Mouse (Mus musculus): ENCODE measurements around the gene Boll. TPM values are rescaled to one million over a fixed set of nuclear protein-coding genes. Genes with fewer than 3 reads are reported as not detected.

Boll gene
- total RNA-seq, 2 experiments from 2014 or later: 0.35 TPM; not detected in 1

- DNase-seq (ENCODE audit: low spot score in 2 of 2): no peak
Observed at GRCm38 (mm10) chr1:55208500-55209140, 154.6 kb downstream of the Boll start.

- no peak for DNase-seq (ENCODE audit: low spot score in 2 of 2)
Observed at GRCm38 (mm10) chr1:55207561-55207960, 155.7 kb downstream of the Boll start.

GRCm38 (mm10) chr1:55205808-55206327 is 157.4 kb downstream of the Boll start:
- DNase-seq (ENCODE audit: low spot score in 2 of 2): no peak

GRCm38 (mm10) chr1:55201850-55202752 is 161.2 kb downstream of the Boll start:
- DNase-seq (ENCODE audit: low spot score in 2 of 2): no peak

- DNase-seq (ENCODE audit: low spot score in 2 of 2): no peak
Observed at GRCm38 (mm10) chr1:55198719-55199118, 164.6 kb downstream of the Boll start.

Other genes starting within 250 kb of the Boll start
- gene Mob4, start 232.2 kb downstream of the Boll start, total RNA-seq (2021): 100 to 1,000 TPM; 230 to 477 TPM
- 10 to 100 TPM; 15.3 to 18.5 TPM for gene Rftn2, start 136.7 kb downstream of the Boll start, total RNA-seq (2021)
- 1 to 10 TPM; 6.2 to 7.3 TPM for gene Mars2, start 126.3 kb downstream of the Boll start, total RNA-seq (2021)
- gene Plcl1, start 42.5 kb upstream of the Boll start, total RNA-seq (2021): 1 to 10 TPM; 4.1 to 4.5 TPM